Mouse (Mus musculus) embryonic fibroblast, embryonic 13.5 days (primary cell): ENCODE measurements around the gene Arih2.

ENCODE experiments used
- CTCF ChIP-seq: IDR thresholded peaks from 2 replicates; pipeline ENCODE4 v1.5.1; 2011; ENCODE audit warnings: mild to moderate bottlenecking, control low read depth, low read length, moderate library complexity, borderline replicate concordance; ENCODE audit not compliant: insufficient read depth
- POLR2A ChIP-seq: IDR thresholded peaks from 2 replicates; pipeline ENCODE4 v1.6.1; 2011; ENCODE audit warnings: low read depth, mild to moderate bottlenecking, control low read depth, low read length, moderate library complexity

DNA sequence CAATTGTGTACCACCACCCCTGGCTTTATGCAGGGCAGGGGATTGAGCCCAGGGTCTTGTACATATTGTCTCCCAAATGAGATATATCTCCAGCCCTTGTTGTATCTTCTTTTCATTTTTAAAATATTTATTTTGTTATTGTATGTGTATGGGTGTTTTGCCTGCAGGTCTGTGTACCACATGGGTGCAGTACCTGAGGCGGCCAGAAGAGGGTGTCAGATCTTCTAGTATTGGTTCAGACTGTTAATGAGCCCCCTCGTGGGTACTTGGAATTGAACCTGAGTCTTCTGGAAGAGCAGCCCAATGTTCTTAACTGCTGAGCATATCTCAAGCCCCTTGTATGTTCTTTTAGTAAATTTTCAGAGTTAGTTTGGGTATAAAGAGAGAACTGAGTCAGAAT, 24.0 kb upstream of the Arih2 start:
- no peak for TF ChIP-seq POLR2A
- no peak for TF ChIP-seq CTCF
